Mouse (Mus musculus): ENCODE measurements around the gene Ifnz. TPM values are rescaled to one million over a fixed set of nuclear protein-coding genes. Genes with fewer than 3 reads are reported as not detected.

Gene Ifnz
- polyA plus RNA-seq, 1 experiment from 2014 or later: not detected

Other genes starting within 250 kb of the Ifnz start
- gene Ifna15, start 223.9 kb upstream of the Ifnz start, polyA plus RNA-seq (2016; fragmentation: Nextera tagmentation; extraction: Ambion mirVana): not detected in 2 replicates
- gene Ifna14, start 210.3 kb upstream of the Ifnz start, polyA plus RNA-seq (2016; fragmentation: Nextera tagmentation; extraction: Ambion mirVana): not detected in 2 replicates
- gene Ifna9, start 189.7 kb upstream of the Ifnz start, polyA plus RNA-seq (2016; fragmentation: Nextera tagmentation; extraction: Ambion mirVana): not detected in 2 replicates
- gene Ifna12, start 178.8 kb upstream of the Ifnz start, polyA plus RNA-seq (2016; fragmentation: Nextera tagmentation; extraction: Ambion mirVana): not detected in 2 replicates
- gene C87499, start 147.7 kb upstream of the Ifnz start, polyA plus RNA-seq (2016; fragmentation: Nextera tagmentation; extraction: Ambion mirVana): not detected in 2 replicates
- gene Ifna13, start 137.7 kb upstream of the Ifnz start, polyA plus RNA-seq (2016; fragmentation: Nextera tagmentation; extraction: Ambion mirVana): not detected in 2 replicates
- not detected in 2 replicates for gene Ifna16, start 105.2 kb upstream of the Ifnz start, polyA plus RNA-seq (2016; fragmentation: Nextera tagmentation; extraction: Ambion mirVana)
- not detected in 2 replicates for gene Ifna2, start 98.2 kb upstream of the Ifnz start, polyA plus RNA-seq (2016; fragmentation: Nextera tagmentation; extraction: Ambion mirVana)
- not detected in 2 replicates for gene Ifnab, start 90.8 kb upstream of the Ifnz start, polyA plus RNA-seq (2016; fragmentation: Nextera tagmentation; extraction: Ambion mirVana)
- 0.29 and 0.43 TPM in 2 replicates for gene Gm26566, start 60.3 kb upstream of the Ifnz start, polyA plus RNA-seq (2016; fragmentation: Nextera tagmentation; extraction: Ambion mirVana)
- 38.0 and 38.7 TPM in 2 replicates for gene Klhl9, start 59.7 kb upstream of the Ifnz start, polyA plus RNA-seq (2016; fragmentation: Nextera tagmentation; extraction: Ambion mirVana)
- gene Gm13271, start 27.3 kb upstream of the Ifnz start, polyA plus RNA-seq (2016; fragmentation: Nextera tagmentation; extraction: Ambion mirVana): not detected in 2 replicates
- not detected in 2 replicates for gene Gm13283, start 22.0 kb upstream of the Ifnz start, polyA plus RNA-seq (2016; fragmentation: Nextera tagmentation; extraction: Ambion mirVana)
- not detected in 2 replicates for gene Gm13290, start 8.3 kb upstream of the Ifnz start, polyA plus RNA-seq (2016; fragmentation: Nextera tagmentation; extraction: Ambion mirVana)
- gene Gm13289, start 5.2 kb upstream of the Ifnz start, polyA plus RNA-seq (2016; fragmentation: Nextera tagmentation; extraction: Ambion mirVana): not detected in 2 replicates
- gene Gm13272, start 2.3 kb upstream of the Ifnz start, polyA plus RNA-seq (2016; fragmentation: Nextera tagmentation; extraction: Ambion mirVana): not detected in 2 replicates
- gene Gm13276, start 3.6 kb downstream of the Ifnz start, polyA plus RNA-seq (2016; fragmentation: Nextera tagmentation; extraction: Ambion mirVana): not detected in 2 replicates
- gene Gm13277, start 6.5 kb downstream of the Ifnz start, polyA plus RNA-seq (2016; fragmentation: Nextera tagmentation; extraction: Ambion mirVana): not detected in 2 replicates
- not detected in 2 replicates for gene Gm13278, start 9.4 kb downstream of the Ifnz start, polyA plus RNA-seq (2016; fragmentation: Nextera tagmentation; extraction: Ambion mirVana)
- not detected in 2 replicates for gene Gm13275, start 12.4 kb downstream of the Ifnz start, polyA plus RNA-seq (2016; fragmentation: Nextera tagmentation; extraction: Ambion mirVana)
- not detected in 2 replicates for gene Gm13279, start 15.3 kb downstream of the Ifnz start, polyA plus RNA-seq (2016; fragmentation: Nextera tagmentation; extraction: Ambion mirVana)
- 0.13 and 0.22 TPM in 2 replicates for gene Gm13285, start 17.5 kb downstream of the Ifnz start, polyA plus RNA-seq (2016; fragmentation: Nextera tagmentation; extraction: Ambion mirVana)
- not detected in 2 replicates for gene Gm13287, start 21.1 kb downstream of the Ifnz start, polyA plus RNA-seq (2016; fragmentation: Nextera tagmentation; extraction: Ambion mirVana)
- gene Gm13288, start 23.4 kb downstream of the Ifnz start, polyA plus RNA-seq (2016; fragmentation: Nextera tagmentation; extraction: Ambion mirVana): not detected in 2 replicates
- not detected in 2 replicates for gene Ifna7, start 34.1 kb downstream of the Ifnz start, polyA plus RNA-seq (2016; fragmentation: Nextera tagmentation; extraction: Ambion mirVana)
- gene Ifna11, start 37.8 kb downstream of the Ifnz start, polyA plus RNA-seq (2016; fragmentation: Nextera tagmentation; extraction: Ambion mirVana): not detected in 2 replicates
- gene Ifna6, start 45.3 kb downstream of the Ifnz start, polyA plus RNA-seq (2016; fragmentation: Nextera tagmentation; extraction: Ambion mirVana): not detected in 2 replicates
- not detected in 2 replicates for gene Ifna5, start 53.4 kb downstream of the Ifnz start, polyA plus RNA-seq (2016; fragmentation: Nextera tagmentation; extraction: Ambion mirVana)
- not detected in 2 replicates for gene Ifna4, start 59.7 kb downstream of the Ifnz start, polyA plus RNA-seq (2016; fragmentation: Nextera tagmentation; extraction: Ambion mirVana)
- not detected in 2 replicates for gene Ifna1, start 68.0 kb downstream of the Ifnz start, polyA plus RNA-seq (2016; fragmentation: Nextera tagmentation; extraction: Ambion mirVana)
- gene Ifne, start 98.1 kb downstream of the Ifnz start, polyA plus RNA-seq (2016; fragmentation: Nextera tagmentation; extraction: Ambion mirVana): not detected in 2 replicates